Mouse (Mus musculus): ENCODE data around the gene Pbp2. TPM values are rescaled to one million over a fixed set of nuclear protein-coding genes. Genes with fewer than 3 reads are reported as not detected.
A peak's percentile ranks its signal among the peaks of the same experiment; 100 is the strongest.

The Pbp2 gene
- total RNA-seq, 2 experiments from 2014 or later: 0.27 TPM; not detected in 1

DNA sequence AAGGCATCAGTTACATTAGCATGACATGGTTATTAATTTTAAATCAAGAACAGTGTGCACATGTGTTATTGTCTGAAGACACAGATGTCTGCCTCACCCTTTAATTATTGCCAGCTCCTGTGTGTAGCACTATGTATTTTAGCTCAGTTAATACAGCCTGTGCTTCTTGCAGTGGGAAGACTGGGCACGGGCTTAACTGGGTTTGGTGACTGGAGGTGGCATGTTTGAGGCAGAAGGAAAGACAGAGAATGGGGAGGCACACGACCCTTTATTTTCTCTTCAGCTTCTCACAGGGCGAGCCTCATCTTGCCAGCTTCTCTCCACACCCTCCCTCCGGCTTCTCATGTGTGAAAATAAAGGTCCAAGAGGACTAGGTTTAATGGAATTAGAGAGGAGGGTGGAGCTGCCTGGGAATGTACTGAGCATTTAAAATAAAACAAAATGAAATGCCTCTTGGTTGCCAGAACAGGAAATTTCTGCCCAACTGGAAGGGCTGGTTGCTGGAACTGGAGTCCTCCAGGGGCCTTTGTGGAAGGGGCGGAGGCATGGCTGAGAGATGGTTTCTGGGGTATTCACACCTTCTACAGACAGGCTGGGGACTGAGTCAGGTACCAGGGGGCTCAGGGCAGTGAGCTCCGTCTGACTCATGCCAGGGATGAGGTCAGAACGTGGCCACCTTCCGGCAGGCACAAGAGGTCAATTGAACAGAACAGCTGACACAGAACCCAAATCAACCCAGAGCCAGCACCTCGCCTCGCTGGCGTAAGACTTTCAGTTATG is 14.9 kb downstream of the Pbp2 start:
- Histone ChIP-seq H3K27ac (peak overlapping the region; percentile 66), H3K4me3 (no peak overlapping the region)
- TF ChIP-seq CTCF (conservative IDR thresholded peaks at IDR 0.05): no peak
- peak in 1 of 2 experiments; percentile 6 for DNase-seq (ENCODE audit: low spot score in 2 of 2)

- TF ChIP-seq CTCF (conservative IDR thresholded peaks at IDR 0.05): no peak
- DNase-seq (ENCODE audit: low spot score in 2 of 2): no peak
- Histone ChIP-seq H3K27ac (no peak overlapping the region), H3K4me3 (no peak overlapping the region)
Measured at GRCm38 (mm10) chr6:135294150-135294549, 16.1 kb downstream of the Pbp2 start.

DNA sequence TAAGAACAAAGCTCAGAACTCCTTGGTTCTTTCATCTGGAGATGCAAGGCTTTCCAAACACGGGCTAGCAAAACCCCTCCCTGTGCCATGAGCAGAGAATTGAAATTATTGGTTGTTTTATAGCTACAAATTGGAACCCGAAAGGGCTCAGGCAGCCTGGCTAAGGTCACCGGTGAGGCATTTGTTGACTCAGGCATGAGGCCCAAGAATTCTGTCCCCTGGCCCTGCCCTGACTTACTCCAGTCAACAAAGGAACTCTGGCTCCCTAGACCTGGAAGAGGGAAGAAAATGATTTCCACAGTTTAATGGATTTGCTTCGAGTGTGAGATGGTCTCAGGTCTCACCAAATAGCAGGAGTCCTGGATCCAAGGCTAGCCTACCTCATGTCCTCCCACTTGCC is 17.8 kb downstream of the Pbp2 start:
- Histone ChIP-seq H3K4me3 (no peak overlapping the region), H3K27ac (no peak overlapping the region)
- TF ChIP-seq CTCF (conservative IDR thresholded peaks at IDR 0.05): no peak
- no peak for DNase-seq (ENCODE audit: low spot score in 2 of 2)

DNA sequence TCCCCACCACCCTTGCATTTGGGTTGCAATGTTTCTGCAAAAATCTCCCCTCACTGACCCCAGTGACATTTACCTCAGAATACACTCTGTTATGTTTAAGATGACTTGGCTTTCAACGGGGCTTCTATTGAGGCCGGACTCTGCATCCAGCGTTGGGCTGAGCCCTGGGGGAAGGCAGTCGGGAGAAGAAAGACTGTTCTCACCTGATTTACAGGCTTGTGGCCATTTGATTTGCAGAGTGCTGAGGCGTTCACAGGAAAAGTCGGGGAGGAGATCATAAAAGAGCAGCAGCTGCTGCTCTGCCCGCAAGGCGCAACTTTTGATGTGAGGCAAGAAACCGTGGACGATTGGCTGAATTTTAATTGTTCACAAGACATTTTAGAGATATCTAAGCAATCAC is 30.3 kb downstream of the Pbp2 start:
- Histone ChIP-seq H3K4me3 (no peak overlapping the region), H3K27ac (no peak overlapping the region)
- no peak for DNase-seq (ENCODE audit: low spot score in 2 of 2)
- TF ChIP-seq CTCF (conservative IDR thresholded peaks at IDR 0.05): no peak

DNA sequence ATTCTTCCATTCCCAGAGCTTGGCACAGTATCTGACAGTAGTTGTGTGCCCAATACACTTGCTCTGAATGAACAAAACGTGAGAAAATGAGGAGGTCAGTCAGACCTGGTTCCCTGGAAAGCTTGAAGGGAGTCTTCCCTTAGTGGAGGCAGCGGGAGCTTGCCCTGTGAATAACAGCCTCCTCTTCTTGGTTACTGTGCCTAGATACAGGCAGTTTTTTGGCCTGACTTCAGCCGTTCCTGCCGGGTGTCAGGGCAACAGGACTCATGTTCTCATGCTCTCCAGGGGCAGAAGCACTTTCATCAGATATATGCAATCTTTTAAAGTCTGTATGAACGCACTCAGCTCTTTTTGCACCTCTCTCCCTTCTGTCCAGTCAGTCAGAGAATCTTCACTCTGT is 30.9 kb downstream of the Pbp2 start:
- Histone ChIP-seq H3K4me3 (no peak overlapping the region), H3K27ac (no peak overlapping the region)
- no peak for TF ChIP-seq CTCF (conservative IDR thresholded peaks at IDR 0.05)
- DNase-seq (ENCODE audit: low spot score in 2 of 2): no peak

GRCm38 (mm10) chr6:135278302-135278701 is 31.9 kb downstream of the Pbp2 start:
- no peak overlapping the region for H3K4me3 ChIP-seq
- DNase-seq (ENCODE audit: low spot score in 2 of 2): no peak
- no peak for TF ChIP-seq CTCF (conservative IDR thresholded peaks at IDR 0.05)

DNA sequence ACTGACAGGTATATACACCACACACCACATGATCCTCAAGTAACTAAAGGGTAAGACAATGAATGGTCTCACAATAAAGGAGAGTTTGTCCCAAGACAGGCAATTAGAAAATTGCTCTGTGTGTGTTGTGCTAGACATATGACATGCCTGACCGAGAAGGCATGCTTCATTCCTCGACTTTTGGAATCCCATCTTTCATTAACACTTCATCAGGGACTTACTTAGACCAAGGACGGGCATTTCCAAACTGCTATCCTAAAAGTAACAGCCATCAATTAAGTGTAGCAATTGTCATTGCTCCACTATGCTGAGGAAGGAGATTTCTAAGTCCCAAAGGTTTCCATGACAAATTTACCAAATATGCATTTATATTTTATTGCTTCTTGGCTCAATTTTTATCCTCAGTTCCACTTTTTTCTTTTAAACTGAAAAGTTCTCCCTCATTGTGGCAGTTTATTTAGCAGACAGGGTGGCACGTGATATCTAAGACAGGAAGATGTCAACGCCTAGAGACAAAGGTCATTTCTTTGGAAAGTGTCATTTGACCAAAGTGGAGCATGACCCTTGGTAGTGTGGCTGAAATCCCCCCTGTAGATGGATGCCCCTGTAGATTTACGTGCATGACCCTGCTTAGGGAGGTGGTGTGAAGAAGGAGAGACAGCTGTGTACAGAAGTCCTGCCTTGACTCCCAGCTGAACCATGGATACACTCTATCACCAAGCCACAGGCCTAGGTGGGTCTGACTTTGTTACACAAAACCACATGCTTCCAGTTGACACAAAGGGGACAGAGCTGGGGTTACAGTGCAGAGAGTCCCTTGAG is 33.5 kb downstream of the Pbp2 start:
- no peak for DNase-seq (ENCODE audit: low spot score in 2 of 2)

More at GRCm38 (mm10) chr6:135278302-135278701, 31.9 kb downstream of the Pbp2 start:
- H3K27ac ChIP-seq: no peak overlapping the region

DNA sequence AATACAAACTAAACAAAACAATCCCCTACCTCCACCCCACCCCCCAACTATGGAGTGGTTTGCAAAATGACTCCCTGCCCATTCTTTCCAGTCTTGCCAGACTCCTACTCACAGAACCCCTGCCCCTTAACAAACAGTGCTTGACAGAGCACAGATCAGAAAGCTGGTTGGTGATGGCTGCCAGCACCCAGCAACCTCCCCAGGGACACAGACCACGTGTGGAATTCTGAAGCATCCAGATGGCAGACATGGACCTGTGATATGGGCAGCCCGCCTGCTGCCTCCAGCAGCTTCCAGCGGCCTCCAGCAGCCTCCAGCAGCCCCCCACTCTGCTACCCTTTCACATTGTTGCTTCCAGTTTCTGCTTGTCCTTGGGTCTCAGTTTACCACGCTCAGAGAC is 35.0 kb downstream of the Pbp2 start:
- DNase-seq (ENCODE audit: low spot score in 2 of 2): no peak
- H3K4me3 ChIP-seq: no peak overlapping the region
- TF ChIP-seq CTCF (conservative IDR thresholded peaks at IDR 0.05): no peak
- H3K27ac ChIP-seq: no peak overlapping the region

More for the DNA sequence above, 33.5 kb downstream of the Pbp2 start:
- no peak overlapping the region for H3K4me3 ChIP-seq
- no peak for TF ChIP-seq CTCF (conservative IDR thresholded peaks at IDR 0.05)
- H3K27ac ChIP-seq: no peak overlapping the region

DNA sequence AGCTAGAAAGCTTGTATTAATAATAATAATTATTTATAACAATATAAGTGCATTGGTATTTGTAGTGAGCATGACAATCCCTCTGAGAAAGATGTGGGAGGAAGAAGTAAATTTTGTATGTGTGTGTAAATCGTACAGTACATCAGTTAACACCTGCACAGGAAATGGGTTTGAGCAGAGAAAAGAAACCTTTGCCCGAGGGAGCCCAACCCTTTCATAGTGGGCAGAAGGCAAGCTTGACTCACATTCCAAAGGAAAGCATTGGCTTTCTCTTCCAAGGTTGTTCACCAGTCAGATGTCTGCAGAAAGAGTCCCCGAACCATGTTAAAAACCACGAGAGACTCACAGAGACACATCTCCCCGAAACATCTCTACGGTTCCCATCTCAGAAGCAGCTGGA is 37.1 kb downstream of the Pbp2 start:
- TF ChIP-seq CTCF (conservative IDR thresholded peaks at IDR 0.05): no peak
- Histone ChIP-seq H3K4me3 (no peak overlapping the region), H3K27ac (no peak overlapping the region)
- DNase-seq (ENCODE audit: low spot score in 2 of 2): no peak

DNA sequence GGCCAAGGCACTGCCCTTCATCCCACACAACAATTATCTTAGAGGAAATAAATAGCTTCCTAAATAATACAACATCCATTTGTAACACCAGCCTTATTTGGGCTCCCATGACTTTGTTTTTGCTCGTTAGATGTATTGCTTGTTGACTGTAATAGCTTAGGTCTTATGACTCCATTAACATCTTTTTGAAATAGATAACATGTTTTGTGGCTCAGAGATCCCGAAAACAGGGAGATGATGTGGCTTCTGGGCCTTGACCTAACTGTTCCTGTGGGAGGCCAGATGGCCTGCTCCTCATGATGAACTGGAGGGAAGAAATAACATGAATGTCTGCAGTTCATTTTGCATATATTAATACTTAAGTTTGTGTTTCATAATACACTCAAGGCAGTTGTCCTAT is 38.4 kb downstream of the Pbp2 start:
- no peak overlapping the region for H3K4me3 ChIP-seq
- DNase-seq (ENCODE audit: low spot score in 2 of 2): no peak
- no peak for TF ChIP-seq CTCF (conservative IDR thresholded peaks at IDR 0.05)
- no peak overlapping the region for H3K27ac ChIP-seq

DNA sequence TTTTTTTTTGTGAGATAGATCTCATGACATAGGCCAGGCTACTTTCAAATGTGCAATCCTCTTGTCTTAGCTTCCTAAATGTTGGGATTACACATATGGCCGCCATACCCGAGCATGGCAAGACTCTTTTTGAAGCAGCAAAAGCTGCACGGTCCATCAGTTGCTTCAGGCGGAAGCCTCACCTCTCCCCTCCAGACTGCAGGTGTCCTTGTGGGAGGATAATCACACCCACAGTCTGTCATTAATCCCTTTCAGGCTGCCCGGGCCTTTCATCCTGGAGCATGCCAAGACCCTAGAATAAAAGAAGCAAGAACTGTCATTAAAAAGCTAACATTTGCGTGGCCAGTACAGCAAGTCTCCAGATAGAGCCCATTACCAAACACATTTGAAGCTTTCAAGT is 40.6 kb downstream of the Pbp2 start:
- no peak for DNase-seq (ENCODE audit: low spot score in 2 of 2)
- Histone ChIP-seq H3K4me3 (no peak overlapping the region), H3K27ac (no peak overlapping the region)
- TF ChIP-seq CTCF (conservative IDR thresholded peaks at IDR 0.05): no peak

DNA sequence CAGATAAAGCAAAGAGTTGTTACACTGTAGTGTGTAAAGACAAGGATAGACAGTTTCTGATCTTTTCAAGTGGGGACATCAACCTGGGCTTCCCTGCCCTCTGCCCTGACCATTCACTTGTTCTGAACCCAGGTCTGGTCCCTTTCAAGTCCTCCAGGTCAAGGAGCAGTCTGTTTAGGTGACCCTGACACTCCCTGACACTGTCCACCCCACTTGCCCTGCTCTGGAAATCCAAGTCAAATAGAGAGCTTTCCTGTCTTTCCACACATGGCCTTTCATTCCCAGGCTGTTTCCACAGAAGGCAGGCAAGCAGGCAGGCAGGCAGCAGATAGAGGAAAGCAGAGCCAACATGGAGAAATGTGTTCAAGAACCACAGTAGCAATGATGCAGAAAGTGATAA is 41.8 kb downstream of the Pbp2 start:
- Histone ChIP-seq H3K4me3 (no peak overlapping the region), H3K27ac (no peak overlapping the region)
- no peak for DNase-seq (ENCODE audit: low spot score in 2 of 2)
- no peak for TF ChIP-seq CTCF (conservative IDR thresholded peaks at IDR 0.05)

DNA sequence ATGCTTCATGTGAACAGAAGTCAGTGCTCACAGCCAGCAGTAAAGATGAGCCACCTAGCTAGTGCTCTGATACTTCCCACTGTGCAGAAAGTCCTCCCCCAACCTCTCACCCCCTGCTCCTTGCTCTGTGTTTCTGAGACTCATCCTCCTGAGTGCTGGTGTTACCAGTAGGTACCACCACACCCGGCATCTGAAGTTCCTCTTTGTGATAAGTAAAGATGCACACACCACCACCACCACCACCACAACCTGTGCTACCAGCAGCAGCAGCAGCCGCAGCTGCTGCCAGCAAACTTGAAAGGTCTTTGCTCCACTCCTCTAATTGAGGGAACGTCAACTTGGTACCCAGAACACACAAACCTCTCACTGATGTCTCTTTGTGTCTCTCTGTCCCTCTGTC is 43.0 kb downstream of the Pbp2 start:
- H3K27ac ChIP-seq: no peak overlapping the region
- H3K4me3 ChIP-seq: no peak overlapping the region
- no peak for DNase-seq (ENCODE audit: low spot score in 2 of 2)
- no peak for TF ChIP-seq CTCF (conservative IDR thresholded peaks at IDR 0.05)

- DNase-seq (ENCODE audit: low spot score in 2 of 2): no peak
- no peak for TF ChIP-seq CTCF (conservative IDR thresholded peaks at IDR 0.05)
- Histone ChIP-seq H3K4me3 (no peak overlapping the region), H3K27ac (no peak overlapping the region)
Measured at GRCm38 (mm10) chr6:135266056-135266455, 44.1 kb downstream of the Pbp2 start.
